Mouse (Mus musculus) layer of hippocampus, adult 9-10 months (tissue): ENCODE results near the gene Zc3h7b.

Source experiments
- DNase-seq: peaks from one replicate; pipeline ENCODE4 v3.0.0; 2022; ENCODE audit warnings: low spot score

Gene Zc3h7b

GRCm38 (mm10) chr15:81845724-81846123 is 100.9 kb downstream of the Zc3h7b start:
- DNase-seq, result no peak
